Mouse (Mus musculus) left cerebral cortex, postnatal 36 days (tissue): ENCODE measurements at regions not wholly inside any gene's neighbourhood (a gene's known extent, or its start where the extent isn't known, plus 50 kb on each side); places are given as distances from the start of the nearest gene placed in this dataset.

Experiments
- DNase-seq, 2 experiments: peaks; one replicate each; pipeline ENCODE4 v3.0.0; 2021 to 2022; ENCODE audit warnings: low spot score in 2 of 2, mixed read lengths in 1 of 2
- intact Hi-C: fragments of 180-260 bp; cut with DNase I; formaldehyde crosslinking; loops from one replicate; pipeline ENCODE4 v1.15.1; 2025

DNA sequence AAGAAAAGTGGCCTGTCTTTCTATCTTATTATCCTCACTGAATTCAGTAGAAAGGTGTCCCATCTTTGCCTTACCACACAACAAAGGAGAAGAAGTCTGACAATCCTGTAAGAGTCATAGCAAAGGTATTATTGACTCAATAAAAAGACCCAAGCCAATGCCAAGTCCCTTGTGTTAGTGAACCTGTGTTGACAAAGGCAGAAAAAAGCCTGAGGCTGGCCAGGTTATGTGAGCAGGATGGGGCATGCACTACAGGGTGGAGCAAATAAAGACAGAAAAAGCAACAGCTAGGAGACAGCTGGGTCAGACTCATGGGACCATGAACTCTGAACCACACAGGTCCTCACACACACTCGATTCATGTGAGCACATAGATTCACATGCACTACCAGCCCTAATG is 59.7 kb upstream of the Hpf1 start:
- intact Hi-C loops = no loop called here
- no peak for DNase-seq

DNA sequence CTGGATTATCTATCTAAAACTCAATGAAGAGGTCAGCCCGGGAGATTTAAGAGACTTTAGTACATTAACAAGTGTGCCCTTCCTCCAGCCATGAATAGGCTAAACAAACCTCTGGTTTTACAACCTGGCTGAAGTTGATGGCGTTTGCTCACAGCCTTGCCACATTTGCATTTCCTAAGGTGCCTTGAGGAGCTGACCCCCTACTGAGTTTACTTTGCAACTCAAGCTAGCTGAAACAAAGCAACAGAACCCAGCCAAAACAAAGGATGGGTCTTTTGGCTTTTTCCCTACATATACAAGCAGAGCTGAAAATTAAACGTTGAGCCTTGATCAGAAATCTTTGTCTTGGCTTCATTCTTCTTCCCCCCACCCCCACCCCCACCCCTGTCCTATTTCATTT is 51.7 kb upstream of the Hpf1 start:
- DNase-seq = no peak
- intact Hi-C loops = no loop called here
